Mouse (Mus musculus) E14TG2a.4 (cell line): ENCODE measurements at regions not wholly inside any gene's neighbourhood (a gene's known extent, or its start where the extent isn't known, plus 50 kb on each side); places are given as distances from the start of the nearest gene placed in this dataset.

Experiments
- H3K27me3 ChIP-seq: 2 replicates; pipeline ENCODE4 v1.6.1; 2014; ENCODE audit warnings: low read length, control low read depth; ENCODE audit not compliant: insufficient read depth
- H3K36me3 ChIP-seq: 2 replicates; pipeline ENCODE4 v1.6.1; 2014; ENCODE audit warnings: low read length, control low read depth; ENCODE audit not compliant: insufficient read depth
- H3K4me1 ChIP-seq: replicated peaks from 2 replicates; pipeline ENCODE4 v1.6.1; 2014; ENCODE audit warnings: low read depth, low read length, control low read depth
- H3K4me3 ChIP-seq: replicated peaks from 2 replicates; pipeline ENCODE4 v1.5.1; 2014; ENCODE audit warnings: mild to moderate bottlenecking, low read length
- H3K9me3 ChIP-seq: 2 replicates; pipeline ENCODE4 v1.6.1; 2014; ENCODE audit warnings: low read length, control low read depth
- CTCF ChIP-seq: conservative IDR thresholded peaks from 2 replicates; pipeline ENCODE4 v1.5.1; 2014; ENCODE audit warnings: low read length
- NANOG ChIP-seq: IDR thresholded peaks from 2 replicates; pipeline ENCODE4 v1.6.1; 2014; ENCODE audit warnings: borderline replicate concordance, low read length, mixed read lengths
- POU5F1 ChIP-seq: IDR thresholded peaks from 2 replicates; pipeline ENCODE4 v1.6.1; 2014; ENCODE audit warnings: low read length, borderline replicate concordance

GRCm38 (mm10) chr7:72905891-72906290, 469.4 kb upstream of the Rgma start:
- no peak for TF ChIP-seq POU5F1
- no peak for TF ChIP-seq CTCF
- TF ChIP-seq NANOG: no peak
- H3K27me3 ChIP-seq: no peaks in the 10 kb centered on the region
- no peak overlapping the region for H3K4me3 ChIP-seq
- no peaks in the 10 kb centered on the region for H3K9me3 ChIP-seq
- H3K36me3 ChIP-seq: no peaks in the 10 kb centered on the region
- no peaks in the 10 kb centered on the region for H3K4me1 ChIP-seq

- Histone ChIP-seq H3K27me3 (no peaks in the 10 kb centered on the region), H3K4me1 (no peaks in the 10 kb centered on the region), H3K4me3 (no peak overlapping the region), H3K36me3 (no peaks in the 10 kb centered on the region), H3K9me3 (no peaks in the 10 kb centered on the region)
- TF ChIP-seq POU5F1 (no peak), NANOG (no peak), CTCF (no peak)
Observed at GRCm38 (mm10) chr7:72906536-72906935, 468.8 kb upstream of the Rgma start.

GRCm38 (mm10) chr7:72926772-72927380, 448.4 kb upstream of the Rgma start:
- Histone ChIP-seq H3K36me3 (no peaks in the 10 kb centered on the region), H3K4me3 (no peak overlapping the region), H3K9me3 (no peaks in the 10 kb centered on the region), H3K27me3 (no peaks in the 10 kb centered on the region), H3K4me1 (no peaks in the 10 kb centered on the region)
- TF ChIP-seq POU5F1 (no peak), CTCF (no peak), NANOG (no peak)

GRCm38 (mm10) chr7:72938842-72939241, 436.5 kb upstream of the Rgma start:
- TF ChIP-seq CTCF (no peak), NANOG (no peak), POU5F1 (no peak)
- no peaks in the 10 kb centered on the region for H3K4me1 ChIP-seq

GRCm38 (mm10) chr7:72947531-72947930, 427.8 kb upstream of the Rgma start:
- H3K36me3 ChIP-seq: no peaks in the 10 kb centered on the region
- H3K4me1 ChIP-seq: no peaks in the 10 kb centered on the region
- H3K4me3 ChIP-seq: no peak overlapping the region
- H3K27me3 ChIP-seq: no peaks in the 10 kb centered on the region
- TF ChIP-seq CTCF (no peak), NANOG (no peak), POU5F1 (no peak)
- no peaks in the 10 kb centered on the region for H3K9me3 ChIP-seq

More at GRCm38 (mm10) chr7:72938842-72939241, 436.5 kb upstream of the Rgma start:
- Histone ChIP-seq H3K36me3 (no peaks in the 10 kb centered on the region), H3K4me3 (no peak overlapping the region), H3K9me3 (no peaks in the 10 kb centered on the region), H3K27me3 (no peaks in the 10 kb centered on the region)

GRCm38 (mm10) chr7:72948026-72948425, 427.3 kb upstream of the Rgma start:
- Histone ChIP-seq H3K36me3 (no peaks in the 10 kb centered on the region), H3K4me3 (no peak overlapping the region), H3K27me3 (no peaks in the 10 kb centered on the region), H3K4me1 (no peaks in the 10 kb centered on the region), H3K9me3 (no peaks in the 10 kb centered on the region)
- TF ChIP-seq NANOG (no peak), POU5F1 (no peak), CTCF (no peak)

- Histone ChIP-seq H3K4me1 (no peaks in the 10 kb centered on the region), H3K27me3 (no peaks in the 10 kb centered on the region), H3K9me3 (no peaks in the 10 kb centered on the region), H3K36me3 (no peaks in the 10 kb centered on the region), H3K4me3 (no peak overlapping the region)
- TF ChIP-seq POU5F1 (no peak), CTCF (no peak), NANOG (no peak)
Observed at GRCm38 (mm10) chr7:72948666-72949065, 426.6 kb upstream of the Rgma start.

- TF ChIP-seq CTCF (no peak), POU5F1 (no peak), NANOG (no peak)
- Histone ChIP-seq H3K36me3 (no peaks in the 10 kb centered on the region), H3K4me3 (no peak overlapping the region)
Observed at GRCm38 (mm10) chr7:72949886-72950285, 425.4 kb upstream of the Rgma start.

GRCm38 (mm10) chr7:72957674-72958073, 417.6 kb upstream of the Rgma start:
- TF ChIP-seq POU5F1 (no peak), NANOG (no peak), CTCF (no peak)
- Histone ChIP-seq H3K4me1 (no peaks in the 10 kb centered on the region), H3K36me3 (no peaks in the 10 kb centered on the region), H3K4me3 (no peak overlapping the region), H3K9me3 (no peaks in the 10 kb centered on the region), H3K27me3 (peaks cover 7% of the 10 kb centered on the region; the same call in 1 of the 2 replicates)

More at GRCm38 (mm10) chr7:72949886-72950285, 425.4 kb upstream of the Rgma start:
- Histone ChIP-seq H3K4me1 (no peaks in the 10 kb centered on the region), H3K9me3 (no peaks in the 10 kb centered on the region), H3K27me3 (no peaks in the 10 kb centered on the region)
